Mouse (Mus musculus) hindbrain, embryonic 14.5 days (tissue): ENCODE measurements around the gene Ppp1r14b. TPM values are rescaled to one million over a fixed set of nuclear protein-coding genes. Genes with fewer than 3 reads are reported as not detected.

Experiments
- ATAC-seq: fragments of 200-750 bp; cut with Nextera tagmentation; 2 replicates; pipeline ENCODE4 v1.8.0; 2017; ENCODE audit warnings: moderate number of reproducible peaks, mild to moderate bottlenecking, moderate TSS enrichment, moderate library complexity; ENCODE audit not compliant: low FRiP score
- DNase-seq: peaks from one replicate; pipeline ENCODE4 v3.0.0-alpha.2; 2015; ENCODE audit warnings: low spot score
- H3K27ac ChIP-seq: fragments of 300-500 bp; sonication (generic); 2 replicates; pipeline ENCODE4 v1.5.1; 2014; ENCODE audit warnings: mild to moderate bottlenecking, moderate library complexity
- H3K27me3 ChIP-seq: fragments of 300-500 bp; sonication (generic); 2 replicates; pipeline ENCODE4 v1.6.1; 2014; ENCODE audit warnings: mild to moderate bottlenecking, low read length, mixed read lengths; ENCODE audit not compliant: control insufficient read depth, insufficient read depth
- H3K36me3 ChIP-seq: fragments of 300-500 bp; sonication (generic); replicated peaks from 2 replicates; pipeline ENCODE4 v1.6.1; 2014; ENCODE audit not compliant: control insufficient read depth, insufficient read depth
- H3K4me1 ChIP-seq: fragments of 300-500 bp; sonication (generic); replicated peaks from 2 replicates; pipeline ENCODE4 v1.6.1; 2014; ENCODE audit warnings: antibody characterized with exemption, low read length, mixed read lengths; ENCODE audit not compliant: control insufficient read depth, insufficient read depth
- H3K4me2 ChIP-seq: fragments of 300-500 bp; sonication (generic); replicated peaks from 2 replicates; pipeline ENCODE4 v1.6.1; 2014; ENCODE audit warnings: mild to moderate bottlenecking, moderate library complexity
- H3K4me3 ChIP-seq: fragments of 300-500 bp; sonication (generic); replicated peaks from 2 replicates; pipeline ENCODE4 v1.5.1; 2014; ENCODE audit warnings: mild to moderate bottlenecking, low read length
- H3K9ac ChIP-seq: fragments of 300-500 bp; sonication (generic); 2 replicates; pipeline ENCODE4 v1.6.1; 2014
- H3K9me3 ChIP-seq: fragments of 300-500 bp; sonication (generic); 2 replicates; pipeline ENCODE4 v1.6.1; 2016; ENCODE audit warnings: low read length; ENCODE audit not compliant: control insufficient read depth
- WGBS: fragments of 180-500 bp; shearing (Covaris S2); extraction: QIAGEN DNeasy Blood & Tissue Kit; methylation state at CpG from one replicate; pipeline ENCODE4 v1.1.7; 2014; 5-methylcytosine and 5-hydroxymethylcytosine counted together
- polyA plus RNA-seq: library from polyadenylated mRNA; unstranded; fragments of >200 nt; fragmentation: Nextera tagmentation; extraction: Ambion mirVana; gene quantifications from 2 replicates; pipeline ENCODE4 v1.2.1, GENCODE M21; 2014

The Ppp1r14b gene
- polyA plus RNA-seq, 1 experiment from 2014 or later, result 215 TPM

- H3K27me3 ChIP-seq, result no peaks in the 10 kb centered on the region
- peak within 1 kb of the TSS; percentile 100 for H3K4me2 ChIP-seq
- DNase-seq (peak; percentile 82), ATAC-seq (peak; percentile 80)
- no peaks in the 10 kb centered on the region for H3K9me3 ChIP-seq
- H3K9ac ChIP-seq, result peak within 1 kb of the TSS; percentile 83
- WGBS, result under 1% methylated on average over 27 of the region's 27 CpGs
- peak within 1 kb of the TSS; percentile 90 for H3K27ac ChIP-seq
- peak within 1 kb of the TSS; percentile 58 for H3K4me3 ChIP-seq
- peaks cover 32% of the 10 kb centered on the region for H3K4me1 ChIP-seq
- H3K36me3 ChIP-seq, result peaks cover 25% of the 10 kb centered on the region
Measured at GRCm38 (mm10) chr19:6942249-6942691, 32.5 kb upstream of the Ppp1r14b start, which contains the start of gene Gpr137. TSS of gene Gpr137 (minus strand) at chr19:6942480.

- peak overlapping the region; percentile 83 for H3K9ac ChIP-seq
- no peak for DNase-seq
- peak overlapping the region; percentile 58 for H3K4me3 ChIP-seq
- peak overlapping the region; percentile 100 for H3K4me2 ChIP-seq
- peak overlapping the region; percentile 90 for H3K27ac ChIP-seq
- no peak for ATAC-seq
- H3K27me3 ChIP-seq, result no peaks in the 10 kb centered on the region
- peaks cover 25% of the 10 kb centered on the region for H3K36me3 ChIP-seq
- H3K9me3 ChIP-seq, result no peaks in the 10 kb centered on the region
- WGBS, result 24% methylated on average over 5 of the region's 5 CpGs
- peaks cover 32% of the 10 kb centered on the region for H3K4me1 ChIP-seq
Measured at GRCm38 (mm10) chr19:6942764-6943163, 32.0 kb upstream of the Ppp1r14b start.

DNA sequence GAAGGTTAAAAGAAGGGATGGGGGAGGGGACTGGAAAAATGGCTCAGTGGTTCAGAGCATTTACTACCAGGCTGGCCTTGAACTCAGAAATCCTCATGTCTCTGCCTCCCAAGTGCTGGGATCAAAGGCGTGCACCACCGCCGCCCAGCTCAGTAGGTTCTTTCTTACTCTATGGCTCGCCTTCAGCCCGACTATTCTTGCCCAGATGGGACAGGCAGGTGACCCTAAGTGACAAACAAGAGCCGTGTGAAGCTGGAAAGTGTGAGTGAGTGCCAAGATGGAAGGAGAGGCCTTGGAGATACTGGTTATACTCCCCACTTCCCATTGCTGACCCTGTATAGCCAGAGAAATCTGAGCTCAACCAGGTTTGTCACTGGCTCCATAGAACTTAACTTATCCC is 31.1 kb upstream of the Ppp1r14b start:
- Histone ChIP-seq H3K27ac (no peak overlapping the region), H3K36me3 (peaks cover 21% of the 10 kb centered on the region), H3K27me3 (no peaks in the 10 kb centered on the region), H3K4me1 (peaks cover 31% of the 10 kb centered on the region), H3K4me2 (no peak overlapping the region), H3K9ac (no peak overlapping the region), H3K9me3 (no peaks in the 10 kb centered on the region), H3K4me3 (no peak overlapping the region)
- 93% methylated on average over 6 of the region's 6 CpGs for WGBS
- ATAC-seq (no peak), DNase-seq (no peak)

GRCm38 (mm10) chr19:6947742-6948141 is 27.0 kb upstream of the Ppp1r14b start:
- Histone ChIP-seq H3K9ac (no peak overlapping the region), H3K9me3 (no peaks in the 10 kb centered on the region), H3K4me1 (peaks cover 22% of the 10 kb centered on the region), H3K27me3 (no peaks in the 10 kb centered on the region), H3K36me3 (peaks cover 18% of the 10 kb centered on the region), H3K4me3 (no peak overlapping the region), H3K4me2 (no peak overlapping the region), H3K27ac (no peak overlapping the region)
- DNase-seq, result no peak
- ATAC-seq, result no peak
- WGBS, result 56% methylated on average over 4 of the region's 4 CpGs

GRCm38 (mm10) chr19:6948186-6948585 is 26.6 kb upstream of the Ppp1r14b start:
- ATAC-seq (no peak), DNase-seq (no peak)
- Histone ChIP-seq H3K4me2 (no peak overlapping the region), H3K4me1 (peaks cover 20% of the 10 kb centered on the region), H3K9me3 (no peaks in the 10 kb centered on the region), H3K36me3 (peaks cover 18% of the 10 kb centered on the region), H3K9ac (no peak overlapping the region), H3K27me3 (no peaks in the 10 kb centered on the region), H3K27ac (no peak overlapping the region), H3K4me3 (no peak overlapping the region)
- 65% methylated on average over 4 of the region's 4 CpGs for WGBS

DNA sequence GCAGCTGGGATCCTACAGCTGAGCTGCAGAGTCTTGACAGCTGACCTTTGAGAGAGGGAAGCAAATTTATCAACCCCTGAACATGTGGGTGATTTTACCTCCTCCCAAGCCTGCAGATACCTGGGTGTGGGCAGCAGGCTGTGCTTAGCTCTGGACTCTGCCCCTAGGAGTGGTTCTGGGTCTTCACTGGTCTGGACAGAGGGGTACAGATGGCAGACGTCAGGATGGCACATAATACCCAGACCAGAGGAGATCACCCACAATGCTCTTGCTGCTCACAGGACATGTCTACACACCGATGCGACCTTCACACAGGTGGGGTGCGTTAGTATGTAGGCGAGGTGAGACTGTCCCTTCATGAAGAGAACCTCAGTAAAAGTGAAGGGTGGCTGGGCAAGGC is 25.2 kb upstream of the Ppp1r14b start:
- Histone ChIP-seq H3K9ac (peak overlapping the region; percentile 63; the same call in 1 of the 2 replicates), H3K4me2 (peak overlapping the region; percentile 93), H3K27me3 (no peaks in the 10 kb centered on the region), H3K9me3 (no peaks in the 10 kb centered on the region), H3K27ac (no peak overlapping the region), H3K4me1 (peaks cover 19% of the 10 kb centered on the region), H3K36me3 (peaks cover 17% of the 10 kb centered on the region), H3K4me3 (no peak overlapping the region)
- ATAC-seq (no peak), DNase-seq (no peak)
- 88% methylated on average over 5 of the region's 5 CpGs for WGBS

- Histone ChIP-seq H3K27ac (peak overlapping the region; percentile 90; the same call in 1 of the 2 replicates), H3K9ac (peak overlapping the region; percentile 63), H3K27me3 (no peaks in the 10 kb centered on the region), H3K4me3 (peak overlapping the region; percentile 47), H3K9me3 (no peaks in the 10 kb centered on the region), H3K4me1 (peaks cover 19% of the 10 kb centered on the region), H3K36me3 (peaks cover 16% of the 10 kb centered on the region), H3K4me2 (peak overlapping the region; percentile 93)
- WGBS, result 43% methylated on average over 5 of the region's 5 CpGs
- no peak for ATAC-seq
- no peak for DNase-seq
Measured at GRCm38 (mm10) chr19:6949951-6950350, 24.8 kb upstream of the Ppp1r14b start.

GRCm38 (mm10) chr19:6950613-6951153 is 24.1 kb upstream of the Ppp1r14b start:
- ATAC-seq, result peak; percentile 36
- Histone ChIP-seq H3K27ac (peak overlapping the region; percentile 90), H3K27me3 (no peaks in the 10 kb centered on the region), H3K4me2 (peak overlapping the region; percentile 93), H3K4me1 (peaks cover 19% of the 10 kb centered on the region), H3K9me3 (no peaks in the 10 kb centered on the region), H3K36me3 (peaks cover 17% of the 10 kb centered on the region; the same call in 1 of the 2 replicates), H3K4me3 (peak overlapping the region; percentile 47), H3K9ac (peak overlapping the region; percentile 63)
- DNase-seq, result peak; percentile 78
- WGBS, result under 1% methylated on average over 28 of the region's 28 CpGs

DNA sequence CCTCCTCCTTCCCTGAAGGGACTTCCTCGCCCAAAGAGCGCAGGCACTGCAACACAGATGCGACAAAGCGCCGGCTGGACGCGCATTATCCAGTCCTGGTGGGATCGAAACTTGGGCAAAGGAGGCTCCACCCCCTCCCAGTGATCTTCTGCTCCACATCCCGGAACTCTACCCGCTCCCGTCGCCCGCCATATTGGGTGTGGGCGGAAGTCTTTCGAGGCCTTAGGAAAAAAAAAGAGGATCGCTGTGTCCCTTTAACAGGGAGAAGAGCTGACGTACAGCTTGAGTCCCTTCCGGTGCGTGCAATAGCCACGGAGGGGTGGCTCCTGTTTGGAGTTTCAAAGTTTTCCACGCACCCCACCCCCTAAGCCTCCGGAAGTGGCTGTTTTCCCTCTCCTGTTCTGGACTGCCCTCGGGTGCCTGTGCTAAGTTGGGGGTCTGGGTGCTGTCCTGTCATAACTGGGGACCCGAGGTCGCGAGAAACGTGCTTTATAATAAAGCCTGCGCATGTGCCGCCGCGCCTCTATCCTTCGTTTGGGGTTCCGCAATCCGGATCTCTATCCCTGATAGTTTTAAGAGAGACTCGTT is 23.3 kb upstream of the Ppp1r14b start:
- Histone ChIP-seq H3K27me3 (no peaks in the 10 kb centered on the region), H3K27ac (peak overlapping the region; percentile 90), H3K4me1 (peaks cover 19% of the 10 kb centered on the region), H3K9ac (peak overlapping the region; percentile 63), H3K4me2 (peak overlapping the region; percentile 93), H3K9me3 (no peaks in the 10 kb centered on the region), H3K36me3 (peaks cover 16% of the 10 kb centered on the region; the same call in 1 of the 2 replicates), H3K4me3 (peak overlapping the region; percentile 47)
- peak; percentile 80 for ATAC-seq
- peak; percentile 89 for DNase-seq
- under 1% methylated on average over 35 of the region's 35 CpGs for WGBS
